Mouse (Mus musculus) 3T3-L1 (cell line): ENCODE measurements around the gene Nbl1.
A peak's percentile ranks its signal among the peaks of the same experiment; 100 is the strongest.

Experiments used
- DNase-seq: peaks from one replicate; pipeline ENCODE4 v3.0.0-alpha.2; 2015; ENCODE audit warnings: low read depth, low spot score

Nbl1 gene

DNA sequence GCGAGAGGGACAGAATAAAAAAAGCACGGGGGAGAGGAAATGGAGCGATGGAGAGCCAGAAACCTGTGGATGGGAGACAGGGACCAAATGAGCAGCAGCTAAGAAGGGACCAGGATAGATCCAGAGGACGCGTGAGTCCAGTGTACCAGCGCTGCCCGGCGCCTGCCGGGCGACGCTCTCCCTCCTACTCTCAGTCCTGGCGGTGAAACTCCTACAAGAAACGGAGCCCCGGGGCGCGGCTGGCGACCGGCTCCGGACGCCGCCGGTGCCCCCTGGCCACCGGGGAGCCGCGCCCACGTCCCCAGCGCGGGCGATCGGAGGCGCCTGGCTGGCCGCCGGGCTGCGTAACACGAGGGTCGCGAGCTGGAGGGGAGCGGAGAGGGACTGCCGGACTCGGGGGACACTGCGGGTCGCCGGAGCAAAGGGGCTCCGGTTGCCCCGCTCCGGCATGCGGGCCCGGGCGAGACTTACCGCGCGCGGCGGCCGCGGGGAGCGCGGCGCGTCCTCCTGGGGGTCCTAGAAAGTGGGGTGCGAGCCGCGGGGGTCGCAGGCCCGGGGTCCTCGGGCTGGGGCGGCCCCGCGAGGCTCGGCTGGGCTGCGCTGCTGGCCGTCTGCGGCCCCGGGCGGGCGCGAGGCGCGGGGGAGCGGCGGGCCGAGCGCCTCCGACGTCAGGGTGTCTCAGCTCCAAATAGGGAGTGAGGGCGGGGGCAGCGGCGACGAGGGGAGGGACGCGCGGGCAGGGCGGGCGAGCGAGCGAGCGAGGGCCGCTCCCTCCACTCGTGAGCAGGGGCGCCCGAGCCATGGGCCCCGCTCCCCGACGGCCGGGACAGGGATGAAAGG is at the start of gene Nbl1:
TSS of gene Nbl1 (minus strand) at position 638 of the 840 bp plus-strand sequence.
- DNase-seq = no peak

DNA sequence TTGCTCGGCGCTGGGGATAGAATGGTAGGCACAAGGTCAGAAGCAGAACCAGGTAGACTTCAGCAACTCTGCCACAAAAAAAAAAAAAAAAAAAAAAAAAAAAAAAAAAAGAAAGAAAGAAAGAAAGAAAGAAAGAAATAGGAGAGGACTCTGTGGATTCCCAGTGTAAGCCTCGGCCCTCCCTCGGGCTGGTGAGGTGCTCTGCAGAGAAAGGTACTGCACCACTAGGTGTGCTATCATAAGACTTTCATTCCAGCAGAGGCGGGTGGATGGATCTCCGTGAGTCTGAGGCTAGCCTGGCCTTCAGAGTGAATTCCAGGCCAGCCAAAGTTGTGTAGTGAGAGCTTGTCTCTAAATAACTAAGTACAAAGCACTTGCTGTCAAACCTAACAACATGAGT is 49.0 kb upstream of the Nbl1 start:
- DNase-seq = peak; percentile 15

DNA sequence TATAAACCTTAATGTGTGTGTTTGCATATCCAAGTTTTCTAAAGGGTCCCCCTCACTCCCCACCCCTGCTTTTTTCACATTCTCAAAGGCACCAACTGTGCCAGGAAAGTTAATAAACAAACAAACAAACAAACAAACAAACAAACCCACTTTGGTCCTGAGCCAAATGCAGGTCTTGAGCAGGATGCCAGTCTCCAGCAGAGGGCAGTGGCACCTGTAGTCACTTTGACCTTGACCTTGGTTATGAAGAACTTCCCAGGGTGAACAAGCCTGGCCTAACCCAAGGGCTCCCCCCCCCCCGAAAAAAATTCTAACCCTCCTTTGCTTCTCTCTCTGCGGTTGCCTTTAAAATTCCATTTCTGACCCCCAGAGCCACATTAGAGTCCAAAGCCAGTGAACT is 47.5 kb upstream of the Nbl1 start:
- DNase-seq = no peak

DNA sequence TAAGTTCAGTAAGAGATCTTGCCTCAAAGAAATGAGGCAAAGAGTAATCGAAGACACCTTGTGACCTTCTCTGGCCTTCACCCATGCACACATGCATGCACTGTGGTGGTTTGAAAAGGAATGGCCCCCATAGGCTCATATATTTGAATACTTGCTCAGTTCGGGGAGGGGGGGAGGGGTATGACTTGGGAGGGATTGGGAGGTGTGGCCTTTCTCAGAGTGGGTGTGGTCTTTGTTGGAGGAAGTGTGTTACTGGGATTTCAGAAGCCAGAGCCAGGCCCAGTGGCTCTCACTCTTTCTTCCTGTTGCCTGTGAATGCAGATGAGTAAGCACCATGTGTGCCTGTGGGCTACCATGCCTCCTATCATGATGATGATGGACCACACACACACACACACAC is 43.2 kb upstream of the Nbl1 start:
- DNase-seq = no peak

DNA sequence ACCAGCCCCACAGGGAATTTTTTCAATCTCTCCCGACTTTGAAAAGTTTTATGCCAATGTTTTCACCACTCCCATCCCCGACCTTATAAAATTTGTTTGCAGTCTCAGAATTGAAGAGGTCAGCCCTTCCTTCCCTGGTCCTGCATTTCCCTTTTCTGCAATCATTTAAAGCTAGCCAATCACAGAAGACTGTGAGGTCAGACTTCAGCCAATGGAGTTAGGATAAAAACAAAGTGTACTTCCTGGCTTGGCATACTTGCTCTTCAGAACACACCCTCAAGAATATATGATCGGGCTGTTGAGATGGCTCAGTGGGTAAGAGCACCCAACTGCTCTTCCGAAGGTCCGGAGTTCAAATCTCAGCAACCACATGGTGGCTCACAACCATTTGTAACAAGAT is 40.3 kb upstream of the Nbl1 start:
- no peak for DNase-seq

DNA sequence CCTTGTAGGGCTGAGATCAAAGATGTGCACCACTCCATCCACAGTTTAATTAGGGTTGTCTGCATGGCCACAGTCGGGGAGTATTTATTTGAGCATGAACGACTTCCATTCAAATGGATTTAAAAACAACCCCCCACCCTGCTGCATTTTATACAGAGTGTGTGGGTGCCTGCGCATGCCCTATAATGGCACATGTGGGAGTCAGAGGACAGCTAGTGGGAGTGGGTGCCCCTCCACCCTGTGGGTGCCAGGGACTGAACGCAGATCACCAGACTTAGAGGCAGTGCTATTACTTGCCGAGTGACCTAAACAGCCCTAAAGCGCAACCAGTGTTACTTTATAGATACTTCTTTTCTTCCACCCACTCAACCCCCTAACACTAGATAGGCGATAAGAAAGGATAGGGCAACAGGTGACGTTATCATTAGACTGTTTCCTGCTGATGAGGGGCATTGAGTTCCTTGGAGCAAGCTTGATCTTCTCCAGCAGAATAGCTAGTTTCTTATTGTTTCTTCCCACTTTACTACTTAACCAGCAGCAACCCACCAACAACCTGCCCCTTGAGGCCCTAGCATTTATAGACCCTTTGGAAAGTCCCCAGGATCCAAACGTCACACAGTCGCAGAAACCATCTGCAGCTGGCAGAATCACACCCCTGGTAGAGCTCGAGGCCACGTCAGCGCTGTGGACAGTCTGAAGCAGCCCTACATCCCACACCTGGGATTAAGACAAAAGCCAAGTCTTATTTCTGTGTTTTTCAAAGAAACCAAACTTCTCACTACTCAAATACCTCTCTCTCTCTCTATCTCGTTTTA is 39.3 kb upstream of the Nbl1 start:
- no peak for DNase-seq

DNA sequence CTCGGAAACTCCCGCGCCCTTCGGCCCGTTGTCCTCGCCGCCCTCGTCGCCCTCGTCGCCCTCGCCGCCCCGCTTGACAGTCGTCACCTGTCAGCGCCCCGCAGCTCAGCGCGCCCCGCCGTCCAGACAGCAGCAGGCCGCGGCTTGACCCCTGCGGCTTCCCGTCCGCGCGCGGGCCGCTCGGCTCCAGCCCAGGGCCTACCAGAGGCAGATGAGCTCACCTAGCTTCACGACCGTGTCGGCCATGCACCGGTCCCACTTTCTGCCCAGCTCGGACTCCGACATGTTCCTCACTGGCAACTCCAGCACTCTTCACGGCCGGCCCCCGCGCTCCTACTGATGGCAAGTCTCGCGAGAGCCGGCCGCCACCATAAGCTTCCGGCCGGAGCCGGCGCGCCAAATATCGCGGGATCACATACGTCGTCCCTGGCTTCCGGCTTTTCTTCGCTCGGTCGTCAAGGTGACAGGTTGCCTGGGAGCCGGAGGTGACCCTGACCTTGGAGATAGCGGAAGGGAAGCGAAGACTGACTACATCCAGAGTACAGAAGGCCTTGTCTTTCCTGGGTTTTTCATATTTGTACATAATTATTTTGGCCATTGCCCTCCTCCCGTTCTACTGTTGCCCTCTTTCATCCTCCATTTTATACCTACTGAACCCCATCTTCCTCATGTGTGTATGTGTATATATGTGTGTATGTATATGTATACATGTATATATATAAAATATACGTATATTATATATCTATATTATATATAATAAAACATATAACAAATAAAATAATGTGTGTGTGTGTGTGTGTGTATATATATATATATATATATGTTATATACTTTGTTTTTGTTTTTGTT is 38.1 kb upstream of the Nbl1 start, which contains the start of gene Minos1:
TSS of gene Minos1 (minus strand) at position 413 of the 849 bp plus-strand sequence.
- DNase-seq = peak; percentile 98

DNA sequence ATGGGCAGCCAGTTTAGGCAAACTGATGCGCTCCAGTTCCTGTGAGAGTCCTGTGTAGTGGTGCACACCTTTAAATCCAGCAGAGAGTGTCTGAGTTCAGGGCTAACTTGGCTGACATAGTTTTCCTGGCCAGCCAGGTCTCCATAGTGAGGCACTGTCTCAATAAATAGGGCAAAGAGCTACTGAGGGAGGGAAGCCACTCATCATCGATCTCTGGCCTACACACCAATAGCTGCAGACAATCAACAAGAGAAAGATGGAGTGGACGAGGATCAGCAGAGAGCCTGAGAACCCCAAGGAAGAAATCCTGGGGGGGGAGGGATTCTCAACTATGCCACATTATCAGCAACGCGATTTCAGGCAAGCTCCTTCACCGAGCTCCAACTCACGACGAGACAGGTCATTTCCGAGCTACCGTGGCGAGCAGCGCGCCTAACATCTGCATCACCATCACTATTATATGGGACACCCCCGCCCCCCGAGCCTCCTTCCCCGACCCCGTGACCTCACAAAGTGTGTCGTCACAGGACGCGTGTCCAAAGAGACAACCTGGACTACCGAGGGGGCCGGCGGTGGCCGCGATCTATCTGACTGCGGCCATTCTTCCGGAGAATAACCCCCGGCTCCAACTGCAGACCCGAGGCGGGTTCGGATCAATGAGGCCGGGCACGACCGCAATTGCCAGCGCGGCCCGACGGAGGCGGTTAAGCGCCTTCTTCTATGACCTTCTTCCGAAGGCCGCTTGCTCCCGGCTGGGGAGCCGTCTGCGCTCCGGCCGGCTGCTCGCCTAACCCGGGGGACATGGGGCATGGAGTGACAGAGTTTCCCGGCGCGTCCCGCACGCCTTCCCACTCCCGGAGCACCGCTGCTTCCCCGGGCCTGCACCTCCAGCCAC is 37.3 kb upstream of the Nbl1 start:
- peak; percentile 57 for DNase-seq

DNA sequence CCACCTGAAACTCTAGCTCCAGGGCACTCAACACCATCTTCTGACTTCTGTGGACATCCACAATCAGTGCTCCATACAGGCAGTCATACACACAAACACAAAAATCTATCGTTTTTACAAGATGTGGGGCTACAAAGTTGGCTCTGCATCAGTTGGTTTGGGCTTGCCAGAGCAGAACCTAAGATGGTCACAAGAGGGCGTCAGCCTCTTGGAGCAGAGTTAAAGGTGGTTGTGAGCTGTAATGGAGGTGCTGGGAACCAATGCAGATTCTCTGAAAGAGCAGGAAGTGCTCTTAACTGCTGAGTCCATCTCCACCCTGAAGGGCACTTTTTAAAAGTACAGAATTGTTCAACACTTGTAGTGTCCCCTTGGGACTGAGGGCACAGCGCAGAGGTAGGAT is 33.7 kb upstream of the Nbl1 start:
- DNase-seq = no peak

DNA sequence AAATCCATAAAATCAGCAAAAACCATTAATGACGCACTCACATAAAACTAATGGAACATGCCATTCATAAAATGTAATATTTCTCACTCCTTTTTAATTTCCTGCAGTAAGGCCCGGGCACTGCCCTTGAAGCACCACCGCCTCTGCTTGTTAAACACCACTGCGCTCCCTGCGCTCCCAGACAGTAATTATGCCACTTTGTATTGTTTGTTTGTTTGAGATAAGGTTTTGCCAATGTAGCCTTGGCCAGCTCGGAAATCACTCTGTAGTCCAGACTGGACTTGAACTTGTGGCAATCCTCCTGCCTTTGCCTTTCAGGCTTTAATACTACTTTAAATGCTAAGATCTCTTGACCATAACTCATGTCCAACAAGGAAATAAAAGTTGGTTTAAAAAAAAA is 32.1 kb upstream of the Nbl1 start:
- no peak for DNase-seq

DNA sequence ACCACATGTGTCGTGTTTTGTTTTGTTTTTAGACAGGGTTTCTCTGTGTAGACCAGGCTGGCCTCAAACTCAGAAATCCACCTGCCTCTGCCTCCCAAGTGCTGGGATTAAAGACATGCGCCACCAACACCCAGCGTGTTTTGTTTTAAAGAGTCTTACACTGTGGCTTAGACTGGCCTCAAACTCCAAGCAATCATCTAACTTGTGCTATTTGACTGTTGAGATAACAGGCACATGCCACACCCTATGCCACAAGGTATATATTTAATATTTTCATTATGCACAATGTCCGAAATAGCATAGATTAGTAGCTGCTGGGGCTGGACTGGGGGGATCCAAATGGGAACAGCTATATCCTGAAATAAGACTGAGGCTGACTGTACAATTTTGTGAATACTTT is 29.8 kb upstream of the Nbl1 start:
- no peak for DNase-seq

DNA sequence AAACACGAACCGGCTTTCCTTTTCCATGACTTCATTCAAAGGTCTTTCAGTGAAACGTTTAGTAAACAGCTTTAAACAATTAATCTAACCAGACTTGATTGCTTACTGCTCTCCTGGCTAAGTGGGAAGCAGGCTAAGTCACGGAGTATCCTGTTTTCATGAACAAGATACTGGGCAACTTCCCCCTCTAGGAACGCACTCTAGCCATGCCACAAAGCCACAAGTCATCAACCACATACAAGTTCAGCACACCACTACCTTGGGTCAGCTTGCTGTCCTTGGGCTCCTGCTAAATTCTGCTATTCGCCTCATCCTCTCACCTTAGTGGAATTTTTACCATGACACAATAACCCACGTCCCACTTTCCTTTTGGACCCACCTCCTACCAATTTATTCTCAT is 28.2 kb upstream of the Nbl1 start:
- no peak for DNase-seq

DNA sequence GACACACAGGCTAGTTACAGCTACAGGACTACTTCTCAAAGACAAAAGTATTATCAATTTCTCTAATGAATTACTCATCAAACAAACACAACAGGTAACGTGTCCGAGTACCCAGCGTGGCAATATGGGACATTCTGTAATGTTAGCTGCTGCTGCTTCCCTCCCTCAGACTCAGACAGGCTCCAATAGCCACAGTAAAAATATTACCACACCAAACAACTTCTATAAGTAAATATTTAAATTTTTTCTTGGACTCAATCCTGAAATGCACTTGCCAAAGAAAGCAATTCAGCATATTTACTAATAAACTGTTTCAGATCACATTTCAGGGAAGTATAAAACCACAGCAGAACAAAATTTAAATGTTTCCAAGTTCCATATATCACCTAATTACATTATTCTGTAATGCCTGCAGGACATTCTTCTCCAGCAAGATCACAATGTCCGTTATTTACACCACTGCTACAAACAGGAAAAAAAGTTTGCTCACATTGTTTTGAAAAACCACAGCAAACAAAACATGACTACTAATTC is 27.6 kb upstream of the Nbl1 start:
- DNase-seq = no peak

DNA sequence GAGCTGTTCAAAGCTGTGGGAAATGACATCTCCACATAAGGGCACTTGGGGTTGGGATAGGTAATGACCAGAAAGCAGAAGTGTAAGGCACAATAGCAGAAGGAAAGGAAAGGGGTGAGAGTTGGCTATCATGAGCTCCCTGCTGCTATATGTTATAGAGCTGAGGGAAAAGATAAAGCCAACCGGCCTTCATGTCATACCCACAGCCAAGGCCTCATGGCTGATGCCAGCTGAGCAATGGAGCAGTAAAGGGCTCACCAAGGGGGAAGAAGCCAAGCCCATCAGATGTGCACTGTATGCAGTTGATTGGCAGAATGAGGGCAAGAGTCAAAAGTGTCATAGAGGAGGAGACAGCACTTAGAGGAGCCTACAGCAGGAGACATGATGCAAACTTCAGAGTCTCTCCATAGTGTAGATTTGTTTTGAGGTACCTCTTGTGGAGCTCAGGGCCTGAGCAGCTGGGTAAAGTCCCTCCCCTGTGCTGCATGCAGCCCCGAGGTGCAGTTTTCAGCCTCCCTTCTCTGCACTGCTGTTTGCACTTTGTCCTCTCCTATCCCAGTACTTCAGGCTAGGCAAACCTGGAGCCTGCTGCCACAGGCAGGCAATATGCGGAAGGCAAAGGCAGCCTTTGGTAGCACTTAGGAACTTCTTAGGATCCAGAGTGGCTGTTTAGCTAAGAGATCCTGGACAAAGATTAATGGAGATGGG is 23.7 kb upstream of the Nbl1 start:
- DNase-seq = no peak

DNA sequence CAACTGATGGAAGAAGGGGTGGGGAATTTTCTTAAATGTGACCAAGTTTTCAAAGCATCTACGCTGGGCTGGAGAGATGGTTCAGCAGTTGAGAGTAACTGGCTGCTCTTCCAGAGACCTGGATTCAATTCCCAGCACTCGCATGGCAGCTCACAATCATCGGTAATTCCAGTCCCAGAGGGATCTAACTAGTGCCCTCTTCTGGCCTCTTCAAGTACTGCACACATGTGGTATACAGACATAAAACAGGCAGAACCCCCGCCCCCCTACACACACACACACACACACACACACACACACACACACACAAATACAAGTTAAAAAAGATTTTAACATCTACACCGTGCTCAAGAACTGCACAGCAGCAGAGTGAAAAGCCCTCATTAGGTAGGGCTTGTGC is 22.9 kb upstream of the Nbl1 start:
- peak; percentile 30 for DNase-seq

DNA sequence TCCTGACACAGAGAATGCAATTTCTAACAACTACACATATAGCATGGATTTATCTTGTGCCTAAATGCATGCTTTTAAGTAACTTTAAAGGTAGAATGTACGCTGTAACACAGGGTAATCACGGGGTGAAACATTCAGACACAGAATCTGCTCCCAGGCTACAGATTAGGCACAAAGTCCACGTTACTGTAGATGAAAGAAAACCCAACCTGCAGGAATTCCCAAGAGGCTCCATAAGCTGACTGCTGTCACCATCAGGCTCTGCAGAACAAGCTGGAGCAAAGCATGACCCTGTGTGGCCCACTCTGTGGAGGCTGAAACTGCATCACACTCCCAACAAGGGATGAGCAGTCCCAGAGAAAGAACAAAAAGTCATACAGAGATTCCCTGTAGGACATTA is 19.7 kb upstream of the Nbl1 start:
- DNase-seq = no peak

DNA sequence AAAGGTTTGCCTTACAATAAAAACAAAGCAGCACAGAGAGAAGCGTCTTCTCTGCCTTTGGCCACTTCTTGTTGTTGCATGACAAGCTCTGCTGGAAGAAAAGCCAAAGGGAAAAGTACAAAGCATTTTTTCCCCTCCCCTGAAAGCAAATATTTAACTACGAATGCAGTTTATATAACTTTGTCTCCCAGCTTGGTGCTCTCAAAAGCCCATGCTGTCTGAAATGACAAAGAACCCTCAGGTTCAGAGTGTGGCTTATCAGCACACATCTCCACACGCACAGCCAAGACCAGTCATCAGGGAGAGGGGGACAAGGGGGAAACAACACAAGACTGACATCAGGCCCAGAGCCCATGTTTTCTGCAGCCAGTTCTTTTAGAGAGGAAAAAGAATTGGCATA is 18.6 kb upstream of the Nbl1 start:
- DNase-seq = no peak

DNA sequence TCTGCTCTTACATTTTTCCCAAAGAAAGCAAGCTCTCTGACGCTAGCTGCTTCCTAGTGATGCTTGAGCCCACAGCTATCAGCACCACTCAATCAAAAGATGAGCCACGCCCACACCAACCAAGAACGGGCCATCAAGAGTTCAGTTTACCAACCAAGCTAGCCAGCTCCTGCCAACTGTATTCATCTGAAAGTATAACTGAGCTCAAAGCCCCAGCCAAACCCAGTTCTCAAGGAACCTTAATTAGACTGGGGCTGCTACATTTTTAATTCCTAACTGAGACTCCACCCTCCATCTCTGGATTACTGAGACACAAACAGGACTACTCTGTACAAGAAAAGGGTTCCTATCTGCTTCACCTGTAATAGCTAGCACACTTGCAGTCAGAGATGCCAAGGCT is 18.1 kb upstream of the Nbl1 start:
- peak; percentile 14 for DNase-seq

DNA sequence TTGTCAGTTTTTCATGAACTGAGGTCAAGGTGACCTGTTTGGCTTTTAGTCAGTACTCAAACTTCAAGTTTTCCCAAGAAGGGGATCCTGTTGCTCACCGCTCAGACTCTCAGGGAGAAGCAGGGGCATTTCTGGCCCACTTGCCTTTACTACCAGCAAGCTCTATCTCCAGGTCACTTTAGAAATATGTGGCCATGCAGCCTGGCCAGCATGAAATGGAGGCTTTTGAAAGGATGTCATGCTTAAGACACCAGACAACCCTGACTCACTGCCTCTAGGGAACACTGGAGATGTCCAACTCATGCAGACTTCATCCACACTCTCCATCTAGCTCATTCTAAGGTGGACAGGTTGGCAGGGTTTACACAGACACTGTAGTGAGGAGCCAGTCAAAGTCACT is 12.7 kb upstream of the Nbl1 start:
- DNase-seq = peak; percentile 64

DNA sequence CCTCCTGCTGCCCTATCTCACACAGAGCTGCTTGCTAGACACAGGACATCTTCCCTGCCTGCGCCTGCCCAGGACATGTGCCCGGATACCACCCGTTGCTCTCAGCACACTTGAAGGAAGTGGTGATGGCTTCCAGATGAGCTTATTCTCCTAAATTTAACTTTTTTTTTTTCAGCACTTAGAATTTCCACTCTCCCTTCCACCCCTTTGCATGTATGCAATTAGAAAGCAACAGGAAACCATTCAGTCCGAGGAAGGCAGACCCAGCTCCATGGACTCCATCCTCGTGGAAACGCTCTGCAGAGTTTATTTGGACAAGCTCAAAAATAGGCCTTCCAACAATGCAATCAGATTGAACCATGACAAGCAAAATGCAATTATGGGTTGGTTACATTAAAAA is 8.8 kb upstream of the Nbl1 start:
- DNase-seq = no peak
